Mouse (Mus musculus): ENCODE results near the gene Farsa.

GRCm38 (mm10) chr8:84837149-84837911 is 19.5 kb upstream of the Farsa start:
- TF ChIP-seq POLR2A (IDR thresholded peaks at IDR 0.05; ENCODE audit: borderline replicate concordance, control insufficient read depth, low read depth, low read length): no peak
- TF ChIP-seq CTCF (IDR thresholded peaks at IDR 0.05; ENCODE audit: control insufficient read depth, insufficient read depth, low read length): no peak; the same call in 1 of the 2 replicates

Data from bone marrow, adult 2 months (tissue).